Mouse (Mus musculus): ENCODE measurements at regions not wholly inside any gene's neighbourhood (a gene's known extent, or its start where the extent isn't known, plus 50 kb on each side); places are given as distances from the start of the nearest gene placed in this dataset.

DNA sequence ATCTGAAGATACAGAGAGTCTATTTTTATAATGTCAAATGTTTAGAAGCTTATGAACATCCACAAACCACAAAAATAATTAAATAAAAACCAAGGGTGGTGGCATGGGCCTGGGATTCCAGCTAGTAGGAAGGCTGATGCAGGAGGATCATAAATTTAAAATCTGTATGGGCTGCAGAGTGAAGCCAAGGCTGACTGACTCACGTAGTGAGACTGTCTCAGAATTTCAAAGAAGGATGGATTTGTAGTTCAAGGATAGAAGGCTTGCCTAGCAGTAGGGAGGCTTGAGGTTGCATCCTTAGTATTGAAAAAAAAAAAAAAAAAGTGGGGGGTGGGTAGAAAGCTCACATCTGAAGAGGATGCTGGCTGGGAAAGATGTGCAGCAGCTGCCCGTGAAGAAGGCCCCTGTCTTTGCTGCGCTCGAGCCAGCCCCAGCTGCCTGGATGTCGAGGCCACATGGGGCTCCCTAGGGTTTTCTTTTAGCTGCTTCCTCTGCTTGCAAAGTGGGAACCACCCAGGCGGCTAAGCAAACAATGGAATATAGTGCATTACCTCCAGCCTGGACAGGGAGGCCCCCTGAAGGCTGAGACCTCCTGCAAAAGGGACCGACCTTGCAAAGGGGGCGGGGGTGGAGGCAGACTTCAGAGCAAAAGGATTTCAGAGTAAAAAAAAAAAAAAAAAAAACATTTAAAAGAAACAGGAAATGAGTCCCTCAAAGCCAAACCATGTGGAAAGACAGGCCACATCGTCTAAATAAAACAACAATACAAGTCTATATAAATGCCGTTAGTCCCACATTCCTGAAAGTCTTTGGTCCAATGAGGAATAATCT, 101.3 kb downstream of the Tmco5 start:
- no peak for DNase-seq (ENCODE audit: low read depth, low spot score)

DNA sequence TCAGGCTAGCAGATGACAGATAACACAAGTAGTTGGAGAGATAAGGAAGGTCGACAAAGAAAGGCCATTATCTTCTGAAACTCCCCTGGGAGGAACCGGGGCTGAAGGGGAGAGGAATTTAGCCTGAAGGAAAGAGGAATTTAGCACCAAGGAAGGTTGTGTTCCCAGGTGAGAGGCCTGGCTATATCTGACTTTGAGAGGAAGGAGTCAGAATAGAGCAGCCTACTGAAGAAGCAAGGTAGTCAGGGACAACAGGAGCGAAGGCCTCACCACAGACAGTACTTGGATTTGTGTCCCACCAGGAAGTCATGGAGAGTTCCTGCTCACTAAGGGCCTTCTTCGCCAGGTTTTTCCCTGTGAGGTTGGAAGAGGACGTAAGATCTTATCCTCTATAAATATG, 102.2 kb downstream of the Tmco5 start:
- no peak for DNase-seq (ENCODE audit: low read depth, low spot score)

DNA sequence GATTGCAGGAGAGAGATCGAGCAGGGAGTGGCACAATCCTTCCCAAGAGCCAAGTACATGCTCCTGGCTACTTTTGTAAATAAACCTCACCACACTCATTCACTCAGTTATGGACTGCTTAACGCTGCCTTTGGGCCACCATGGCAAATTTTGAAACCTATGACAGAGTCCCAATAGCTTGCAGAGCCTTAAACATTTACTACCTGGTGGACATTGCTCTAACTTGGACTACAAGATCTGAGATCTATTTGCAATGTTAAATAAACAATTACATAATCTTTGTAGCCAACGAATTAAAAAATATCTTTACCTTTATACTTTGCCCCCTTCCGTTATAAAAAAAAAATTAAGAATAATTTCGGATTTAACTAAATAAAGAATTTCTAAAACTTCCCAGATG, 104.9 kb downstream of the Tmco5 start:
- DNase-seq (ENCODE audit: low read depth, low spot score): no peak

DNA sequence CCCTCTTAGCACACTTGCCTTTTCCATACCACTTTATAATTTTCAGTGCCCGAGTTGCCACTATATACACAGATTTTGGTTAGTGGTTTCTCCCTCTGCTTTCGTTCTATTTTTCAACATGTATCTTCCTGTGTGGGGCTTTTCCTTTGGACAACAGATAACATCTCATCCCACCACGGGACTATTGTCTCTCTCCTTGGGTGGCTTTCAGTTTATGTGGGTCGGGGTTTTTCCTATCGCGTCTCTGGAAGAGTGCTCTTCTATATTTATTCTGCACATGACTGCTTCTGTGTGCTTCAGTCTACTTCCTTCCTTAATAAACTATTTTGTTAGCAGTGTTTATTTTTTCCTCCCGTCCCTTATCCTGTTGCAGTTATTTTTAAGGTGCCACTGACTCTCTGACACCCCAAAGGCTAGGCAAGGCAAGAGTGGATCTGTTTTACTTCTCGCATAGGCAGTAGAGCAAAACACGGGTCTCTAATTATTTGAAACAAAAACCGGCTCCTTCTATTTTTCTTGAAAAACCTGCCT, 105.4 kb downstream of the Tmco5 start:
- no peak for DNase-seq (ENCODE audit: low read depth, low spot score)

DNA sequence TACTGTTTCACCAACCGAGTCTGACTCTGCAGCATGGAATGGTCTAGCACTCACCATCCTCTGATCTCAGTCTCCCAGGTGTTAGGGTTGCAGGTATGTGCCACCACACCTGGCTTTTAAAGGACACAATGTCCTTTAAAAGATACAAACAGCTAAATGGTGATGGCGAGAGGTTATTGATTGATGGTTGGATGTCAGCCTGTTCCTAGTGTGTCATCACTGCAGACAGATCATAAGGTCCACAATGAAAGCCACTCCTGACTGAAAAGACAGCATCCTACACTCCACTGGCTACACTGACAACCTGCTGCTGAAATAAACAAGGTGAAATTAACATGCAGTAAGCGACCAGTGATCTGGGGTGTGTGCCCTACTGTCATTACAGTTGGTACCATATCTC, 106.1 kb downstream of the Tmco5 start:
- no peak for DNase-seq (ENCODE audit: low read depth, low spot score)

DNA sequence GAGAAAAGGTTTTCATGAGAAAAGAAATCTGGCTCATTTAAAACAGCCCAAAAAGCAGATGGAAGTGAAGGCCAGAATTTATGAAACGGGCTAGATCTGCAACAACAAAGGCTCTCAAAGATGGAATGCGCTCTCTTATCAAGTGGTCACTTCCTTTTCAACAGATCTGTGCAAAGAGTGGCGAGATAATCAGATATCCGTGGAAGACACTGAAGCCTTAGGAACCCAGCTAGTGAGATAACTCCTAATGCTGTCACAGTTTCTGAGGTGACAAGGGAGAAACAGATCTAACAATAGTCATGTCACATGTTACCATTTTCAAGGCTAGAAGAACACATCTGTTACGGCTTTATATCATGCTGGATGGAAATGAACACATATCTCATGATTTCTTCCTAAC, 107.1 kb downstream of the Tmco5 start:
- no peak for DNase-seq (ENCODE audit: low read depth, low spot score)

DNA sequence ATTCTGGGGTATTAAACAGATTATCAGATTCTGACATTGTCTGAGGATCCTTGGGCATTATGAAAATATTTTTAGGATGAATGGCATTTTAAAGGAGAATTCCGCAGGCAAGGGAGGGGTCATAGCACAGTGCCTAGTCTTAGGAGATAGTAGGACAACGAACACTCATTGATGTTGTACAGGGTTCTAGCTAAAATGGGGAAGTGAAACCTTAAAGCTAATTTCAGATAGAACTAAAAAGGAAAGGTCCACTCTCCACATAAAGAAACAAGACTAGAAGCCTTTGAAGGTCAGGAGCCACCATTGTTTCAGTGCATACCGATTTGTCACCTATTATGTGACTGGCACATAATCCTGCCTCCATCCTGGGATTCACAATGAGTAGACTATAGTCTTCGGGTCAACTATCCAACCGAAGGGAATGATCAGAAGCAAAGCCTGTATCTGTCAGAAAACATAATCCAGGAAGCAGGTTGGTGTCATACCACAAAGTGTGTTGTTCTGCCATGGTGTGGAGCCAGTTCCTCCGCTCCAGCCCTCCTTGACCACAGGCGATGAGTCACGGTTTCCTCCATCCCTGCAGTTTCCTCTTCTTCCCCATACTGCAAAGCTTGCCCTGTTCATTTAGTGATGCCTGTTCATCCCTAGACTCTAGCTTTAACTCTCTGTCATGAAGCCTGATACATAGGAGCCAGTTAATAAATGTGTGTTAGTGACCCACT, 110.6 kb downstream of the Tmco5 start:
- DNase-seq (ENCODE audit: low read depth, low spot score): no peak

DNA sequence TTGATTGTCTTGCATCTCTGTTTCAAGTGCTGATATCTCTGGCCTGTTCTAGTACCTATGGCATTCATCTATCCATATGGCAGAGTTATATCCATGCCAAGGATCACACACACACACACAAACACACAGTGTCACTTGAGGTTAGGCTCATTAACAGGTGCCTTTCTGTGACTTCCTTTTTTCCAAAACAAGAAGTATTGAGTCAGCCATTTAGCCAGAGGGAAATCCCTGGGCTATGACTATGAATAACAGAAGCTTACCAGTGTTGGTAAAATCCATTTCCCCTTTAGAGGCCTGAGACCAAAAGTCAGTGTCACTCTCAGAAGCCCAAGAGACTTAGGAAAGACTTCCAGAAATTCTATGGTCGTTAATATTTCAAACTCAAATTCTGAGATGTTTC, 111.6 kb downstream of the Tmco5 start:
- no peak for DNase-seq (ENCODE audit: low read depth, low spot score)

DNA sequence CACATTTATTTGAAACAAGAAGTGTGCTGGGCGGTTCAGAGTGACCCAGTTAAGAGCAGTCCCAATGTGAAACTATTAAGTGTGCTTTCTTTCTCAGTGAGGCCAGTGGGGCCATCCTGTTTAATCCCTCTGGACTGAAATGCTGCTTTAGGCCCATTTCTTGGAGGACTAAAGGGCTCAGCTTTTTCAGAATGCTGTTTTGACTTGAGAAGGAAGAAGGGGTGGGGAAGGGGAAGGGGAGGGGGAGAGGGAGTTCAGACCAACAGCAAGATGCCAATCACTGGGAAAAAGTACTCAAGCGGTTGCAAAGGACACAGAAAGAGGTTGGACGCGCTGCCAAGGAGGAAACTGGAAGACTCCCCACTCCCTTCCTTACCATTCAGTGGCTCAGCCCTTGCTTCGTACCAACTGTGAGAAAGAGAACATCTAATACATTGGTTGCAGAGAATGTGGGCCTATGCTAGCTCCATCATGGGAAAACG, 113.1 kb downstream of the Tmco5 start:
- DNase-seq (ENCODE audit: low read depth, low spot score): no peak

DNA sequence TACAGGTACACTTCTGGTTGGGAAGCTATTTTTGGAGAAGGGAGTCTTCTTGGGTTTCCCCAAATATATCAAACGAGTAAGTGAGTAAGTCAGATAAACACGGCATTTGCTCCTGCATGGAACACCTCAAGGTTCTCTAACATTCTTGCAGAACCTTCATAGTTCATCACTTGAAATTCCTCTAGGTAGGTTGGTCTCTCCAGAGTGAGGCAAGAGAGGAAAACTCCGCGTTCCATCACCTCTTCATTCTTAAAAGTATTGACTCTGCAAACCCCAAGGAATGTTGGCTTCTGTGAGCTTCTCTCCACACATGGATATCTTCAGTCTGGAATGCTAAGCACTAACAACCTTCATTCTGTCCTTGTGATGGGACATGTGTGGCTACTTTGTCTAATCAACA, 115.2 kb downstream of the Tmco5 start:
- no peak for DNase-seq (ENCODE audit: low read depth, low spot score)

DNA sequence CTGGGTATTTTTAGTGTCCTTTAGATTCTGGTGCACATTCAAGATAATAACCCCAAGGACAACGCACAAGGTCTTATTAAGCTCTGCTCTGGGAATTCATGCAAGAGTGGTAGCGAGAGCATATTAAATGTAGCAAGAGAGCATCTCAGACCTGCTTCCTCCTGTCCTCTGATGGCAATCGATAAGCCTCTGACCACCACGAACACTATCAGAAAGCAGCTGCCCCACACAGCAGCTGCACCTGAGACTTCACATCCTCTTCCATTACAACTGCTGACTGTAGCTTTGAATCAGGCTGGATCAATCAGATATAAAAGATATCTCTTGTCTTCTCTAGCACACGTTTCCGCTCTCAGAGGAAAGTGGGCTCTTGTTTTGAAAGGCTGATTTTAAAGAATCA, 117.8 kb downstream of the Tmco5 start:
- DNase-seq (ENCODE audit: low read depth, low spot score): no peak

DNA sequence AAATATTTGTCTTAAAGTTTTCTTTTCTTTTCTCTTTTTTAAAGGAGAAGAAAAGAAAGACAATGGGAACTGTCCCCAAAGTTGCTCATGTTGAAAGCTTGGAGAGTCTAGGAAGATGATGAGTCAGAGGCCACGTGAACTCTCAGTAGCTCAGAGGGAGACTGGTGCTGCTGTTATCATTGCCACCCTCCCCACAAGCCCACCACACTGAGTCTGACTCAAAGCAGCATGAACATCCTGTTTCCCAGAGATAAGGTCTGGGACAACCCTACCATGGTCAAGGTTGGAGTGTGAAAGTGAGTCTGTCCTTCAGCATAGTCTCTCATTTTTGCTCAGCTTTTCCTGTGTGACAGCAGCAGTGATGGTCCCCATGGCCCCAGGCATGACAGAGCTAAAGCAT, 120.3 kb downstream of the Tmco5 start:
- DNase-seq (ENCODE audit: low read depth, low spot score): no peak

DNA sequence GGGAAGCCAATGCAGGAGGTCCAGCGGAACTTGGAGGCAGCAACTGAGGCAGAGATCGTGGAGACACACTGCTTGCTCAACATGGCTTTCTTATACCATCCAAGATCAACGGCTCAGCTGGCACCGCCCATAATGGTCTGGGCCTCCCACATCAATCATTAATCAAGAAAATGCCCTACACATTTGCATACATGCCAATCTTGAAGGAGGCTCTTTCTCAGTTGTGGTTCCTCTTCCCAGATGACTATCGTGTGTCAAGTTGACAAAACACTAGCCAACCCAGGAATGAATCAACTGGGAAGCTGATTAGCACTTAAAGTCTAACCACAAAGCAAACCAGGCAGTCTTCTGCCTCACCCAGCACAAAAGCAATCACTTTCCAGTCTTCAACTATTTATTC, 121.1 kb downstream of the Tmco5 start:
- DNase-seq (ENCODE audit: low read depth, low spot score): no peak

DNA sequence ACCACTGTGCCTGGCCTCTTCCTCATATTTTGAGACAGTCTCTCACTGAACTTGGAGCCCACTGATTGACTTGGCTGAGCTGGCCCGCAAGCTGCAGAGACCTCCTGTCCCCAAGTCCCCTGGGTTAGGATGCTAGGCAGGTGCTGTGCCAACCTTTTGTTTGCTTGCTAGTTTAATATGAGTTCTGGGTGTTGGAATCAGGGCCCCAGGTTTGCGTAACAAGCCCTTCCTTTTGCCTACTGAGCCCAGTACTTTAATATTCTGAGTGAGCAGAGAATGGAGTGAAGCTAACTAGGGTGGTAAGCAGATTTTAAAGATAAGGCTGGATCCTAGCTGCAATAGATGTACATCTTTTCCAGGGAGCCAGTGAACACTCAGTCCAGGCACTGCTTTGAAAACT, 117.2 kb upstream of the Spred1 start:
- no peak for DNase-seq (ENCODE audit: low read depth, low spot score)

DNA sequence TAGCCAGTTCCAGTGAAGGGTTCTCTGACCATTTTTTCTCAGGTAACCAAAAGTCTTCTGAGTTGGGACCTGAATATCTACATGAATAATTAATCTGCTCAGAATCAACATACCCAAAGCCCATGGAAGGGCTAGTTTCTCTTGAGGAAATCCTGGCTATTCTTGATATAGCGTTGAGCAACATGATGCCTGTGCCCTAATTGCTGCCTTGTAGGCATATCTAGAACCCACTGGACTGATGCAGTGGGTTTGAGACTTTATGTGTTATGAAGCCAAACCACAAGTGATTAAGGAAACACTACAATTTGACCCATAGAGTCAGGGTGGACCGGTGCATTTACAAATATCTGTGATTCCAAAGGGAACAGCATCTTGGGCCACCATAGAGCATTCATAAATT, 114.3 kb upstream of the Spred1 start:
- no peak for DNase-seq (ENCODE audit: low read depth, low spot score)

DNA sequence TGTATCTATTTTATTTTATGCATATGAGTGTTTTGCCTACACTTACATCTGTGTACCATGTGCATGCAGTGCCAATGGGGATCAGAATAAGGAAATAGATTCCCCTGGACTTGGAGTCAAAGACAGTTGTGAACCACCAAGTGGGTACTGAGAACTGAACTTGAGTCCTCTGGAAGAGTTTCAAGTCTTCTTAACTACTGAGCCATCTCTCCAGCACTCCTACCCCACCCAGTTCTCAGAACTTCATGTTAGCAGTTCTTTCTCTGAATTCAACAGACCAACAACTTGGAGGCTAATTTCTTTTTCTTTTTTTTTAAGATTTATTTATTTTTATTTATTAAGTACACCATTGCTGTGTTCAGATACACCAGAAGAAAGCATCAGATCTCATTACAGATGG, 112.3 kb upstream of the Spred1 start:
- DNase-seq (ENCODE audit: low read depth, low spot score): no peak

DNA sequence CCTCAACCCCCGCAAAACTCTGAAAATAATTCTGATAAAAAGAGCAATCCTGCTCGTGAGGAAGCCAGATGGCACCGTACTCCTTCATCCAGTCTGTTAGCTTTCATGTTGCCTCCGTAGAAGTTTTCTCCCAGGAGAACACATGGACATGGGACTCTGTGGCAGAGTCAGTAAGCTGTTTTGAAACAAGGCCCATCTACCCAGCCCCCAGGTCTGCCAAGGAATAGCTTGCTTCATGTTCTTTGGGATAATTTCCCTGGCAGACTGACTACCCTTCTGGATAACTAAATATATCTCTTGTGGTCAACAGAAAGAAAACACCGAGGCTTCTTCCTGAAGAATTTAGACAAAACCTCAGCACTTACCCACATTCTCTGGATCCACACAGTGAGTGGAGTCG, 111.2 kb upstream of the Spred1 start:
- no peak for DNase-seq (ENCODE audit: low read depth, low spot score)

DNA sequence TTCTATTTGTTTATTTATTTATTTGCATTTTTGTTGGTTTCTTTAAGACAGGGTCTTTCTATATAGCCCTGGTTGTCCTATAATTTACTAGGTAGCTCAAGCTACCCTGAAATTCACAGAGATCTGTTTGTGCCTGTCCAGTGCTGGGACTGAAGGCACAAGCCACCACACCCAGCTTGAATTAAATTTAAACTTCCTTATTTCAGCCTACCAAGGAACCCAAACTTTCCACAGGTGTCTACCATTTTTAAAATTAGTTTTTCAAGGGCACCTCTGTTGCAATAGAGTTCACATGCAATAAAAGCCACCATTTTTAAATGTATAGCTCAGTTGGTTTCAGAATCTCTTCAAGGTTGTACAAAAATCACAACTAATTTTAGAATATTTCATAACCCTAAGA, 110.2 kb upstream of the Spred1 start:
- DNase-seq (ENCODE audit: low read depth, low spot score): no peak

DNA sequence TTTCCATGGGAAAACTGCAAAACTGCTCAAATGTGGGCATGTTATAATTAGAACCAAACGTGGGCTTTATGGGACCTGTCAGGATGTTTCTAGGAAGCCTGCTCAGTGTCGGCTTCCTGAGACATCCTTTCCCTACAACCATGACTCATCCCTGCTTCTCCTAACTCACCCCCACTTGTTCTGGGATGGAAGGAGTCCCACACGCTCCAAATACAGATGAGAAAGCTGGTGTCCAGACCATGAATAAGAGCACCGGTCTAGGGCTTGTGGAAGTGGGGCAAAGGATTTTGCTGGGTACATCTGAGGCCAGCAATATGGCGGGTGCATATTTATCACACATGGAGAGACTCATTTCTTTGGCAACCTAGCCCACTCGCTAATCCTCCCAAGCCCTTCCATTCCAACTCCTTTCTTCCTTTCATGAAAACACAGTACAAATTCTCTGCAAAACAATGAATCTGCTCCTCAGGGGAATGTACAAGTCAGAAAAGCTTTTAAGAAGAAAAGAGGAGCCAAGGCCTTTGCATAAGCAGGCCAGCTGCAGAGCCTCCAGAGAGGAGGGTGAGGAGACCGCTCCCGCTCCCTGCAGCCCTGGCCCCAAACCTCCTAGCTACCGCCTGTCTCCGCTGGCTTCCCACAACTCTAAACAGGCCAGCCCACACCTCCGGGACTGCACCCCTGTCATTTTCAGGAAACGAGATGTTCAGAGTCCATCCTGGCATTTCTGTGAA, 103.1 kb upstream of the Spred1 start:
- DNase-seq (ENCODE audit: low read depth, low spot score): no peak

DNA sequence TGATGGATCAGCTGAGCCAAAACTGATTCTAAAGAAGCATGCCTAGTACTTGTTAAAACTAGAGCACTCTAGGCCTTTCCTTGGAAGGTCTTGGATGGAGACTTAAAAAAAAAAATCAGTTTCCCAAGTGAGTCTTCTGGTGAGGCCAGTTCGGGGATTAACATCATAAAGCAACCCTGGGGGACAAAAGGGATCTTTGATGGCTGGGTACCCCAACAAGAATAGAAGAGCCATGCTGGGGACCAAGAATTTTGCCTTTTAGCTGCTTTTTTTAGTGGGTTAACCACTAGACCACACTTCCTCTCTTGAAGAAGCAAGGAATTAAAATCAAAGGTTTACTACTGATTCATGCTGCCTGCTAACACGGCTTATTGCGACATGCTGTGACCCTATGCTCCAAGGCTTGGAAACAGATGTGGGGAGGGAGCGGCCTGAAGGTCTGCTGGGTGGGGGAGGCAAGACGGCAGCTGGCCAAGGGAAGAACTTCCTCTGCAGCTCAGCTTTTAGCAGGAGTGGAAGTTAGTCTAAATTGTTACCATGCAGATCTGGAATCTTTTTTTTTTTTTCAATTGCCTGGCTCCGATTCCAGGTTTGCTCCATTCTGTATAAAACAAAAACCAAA, 102.1 kb upstream of the Spred1 start:
- DNase-seq (ENCODE audit: low read depth, low spot score): no peak

DNA sequence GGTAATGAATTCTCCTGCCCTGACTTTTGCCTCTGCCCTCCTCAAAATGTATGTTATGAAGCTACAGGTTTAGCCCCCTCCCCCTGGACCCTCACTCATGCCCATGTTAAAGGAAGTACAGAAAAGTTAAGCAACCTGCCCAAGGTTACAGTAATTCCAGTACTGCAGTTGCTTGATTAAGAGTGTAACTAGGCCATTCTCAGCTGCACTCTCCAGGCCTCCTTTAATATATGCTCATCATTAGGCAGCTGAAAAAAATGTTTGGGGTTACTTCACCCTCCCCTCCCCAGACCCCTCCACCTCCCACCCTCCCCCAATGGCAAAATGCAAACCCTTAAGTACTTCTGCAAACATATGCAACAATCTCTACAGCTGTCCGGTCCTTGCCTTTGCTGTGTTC, 101.6 kb upstream of the Spred1 start:
- no peak for DNase-seq (ENCODE audit: low read depth, low spot score)

DNA sequence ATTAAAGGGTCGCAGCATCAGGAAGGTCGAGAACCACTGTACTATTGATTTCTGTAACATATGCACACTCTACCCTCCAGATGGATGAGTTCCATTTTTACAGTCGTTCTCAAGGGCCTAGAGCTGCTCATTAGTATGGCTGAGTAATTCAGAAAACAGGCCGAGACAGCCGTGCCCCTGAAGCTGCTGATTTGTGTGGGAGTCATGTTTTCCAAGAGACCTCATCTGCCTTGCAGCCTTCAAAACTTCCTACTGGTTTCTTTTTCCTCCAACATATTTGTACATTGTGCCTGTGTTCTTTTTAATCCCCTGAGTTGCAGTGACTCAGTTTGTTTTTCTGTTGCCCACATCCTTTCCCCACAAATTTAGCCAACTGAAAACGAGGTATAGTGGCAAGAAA, 99.4 kb upstream of the Spred1 start:
- no peak for DNase-seq (ENCODE audit: low read depth, low spot score)
